Mouse (Mus musculus): Measurements from ENCODE around the gene Btbd2. TPM values are rescaled to one million over a fixed set of nuclear protein-coding genes. Genes with fewer than 3 reads are reported as not detected.
"Not testable (repeated sequence)": the region's sequence is repeated elsewhere in the genome, so short reads cannot be mapped to it uniquely, and the experiment has no call there.

Btbd2 gene
- polyA plus RNA-seq, 1 experiment from 2014 or later = 14.4 TPM

DNA sequence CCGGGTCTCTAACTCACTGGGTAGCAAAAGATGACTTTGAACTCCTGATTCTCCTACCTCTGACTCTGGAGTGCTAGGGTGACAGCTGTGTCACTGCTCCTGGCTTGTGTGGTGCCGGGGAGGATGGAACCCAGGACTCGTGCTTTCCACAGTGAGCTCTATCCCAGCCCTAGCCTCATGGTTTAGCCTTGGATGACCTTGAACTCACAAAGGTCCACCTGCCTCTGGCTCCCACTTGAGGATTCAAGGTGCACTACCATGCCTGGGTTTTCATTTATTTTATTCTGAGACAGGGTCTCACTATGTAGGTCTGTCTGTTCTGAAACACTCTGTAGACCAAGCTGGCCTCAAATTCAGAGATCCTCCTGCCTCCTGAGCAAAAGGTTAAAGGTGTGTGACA, 43.0 kb downstream of the Btbd2 start:
- H3K4me1 ChIP-seq (replicated peaks) = peaks cover 28% of the 10 kb centered on the region
- WGBS (ENCODE audit: insufficient replicate concordance) = 67% methylated on average over 3 of the region's 3 CpGs
- H3K27me3 ChIP-seq = no peaks in the 10 kb centered on the region
- H3K4me3 ChIP-seq (replicated peaks) = no peak overlapping the region
- H3K27ac ChIP-seq (replicated peaks) = no peak overlapping the region
- H3K4me2 ChIP-seq = no peak overlapping the region
- no peaks in the 10 kb centered on the region for H3K9me3 ChIP-seq (replicated peaks)
- no peak for ATAC-seq (ENCODE audit: insufficient read depth)
- no peak overlapping the region for H3K9ac ChIP-seq
- H3K36me3 ChIP-seq (replicated peaks) = peaks cover 66% of the 10 kb centered on the region

GRCm38 (mm10) chr10:80611905-80612304, 45.0 kb downstream of the Btbd2 start:
- ATAC-seq (ENCODE audit: insufficient read depth) = no peak
- Histone ChIP-seq H3K4me1 (replicated peaks) (peaks cover 39% of the 10 kb centered on the region), H3K9ac (no peak overlapping the region), H3K27me3 (no peaks in the 10 kb centered on the region), H3K27ac (replicated peaks) (no peak overlapping the region), H3K36me3 (replicated peaks) (peaks cover 85% of the 10 kb centered on the region), H3K9me3 (replicated peaks) (no peaks in the 10 kb centered on the region), H3K4me3 (replicated peaks) (no peak overlapping the region), H3K4me2 (no peak overlapping the region)
- WGBS (ENCODE audit: insufficient replicate concordance) = 82% methylated on average over 3 of the region's 3 CpGs

DNA sequence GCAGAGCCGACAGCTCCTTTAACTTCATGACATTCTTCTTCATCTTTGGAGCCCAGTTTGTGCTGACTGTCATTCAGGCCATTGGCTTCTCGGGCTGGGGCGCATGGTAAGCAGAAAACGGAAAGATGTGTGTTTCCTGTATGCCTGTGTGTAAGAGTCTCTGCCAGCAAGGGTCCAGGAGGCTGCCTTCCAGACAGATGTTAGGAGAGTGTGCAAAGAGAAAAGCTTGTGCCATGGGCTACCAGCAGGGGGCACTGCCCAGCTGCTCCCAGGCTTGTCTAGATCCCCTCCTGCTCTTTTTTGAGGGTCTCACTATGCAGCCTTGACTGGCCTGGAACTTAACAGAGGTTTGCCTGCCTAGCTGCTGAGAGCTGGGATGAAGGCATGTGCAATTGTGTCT, 45.8 kb downstream of the Btbd2 start:
- Histone ChIP-seq H3K4me3 (replicated peaks) (no peak overlapping the region), H3K4me1 (replicated peaks) (peaks cover 47% of the 10 kb centered on the region), H3K4me2 (no peak overlapping the region), H3K9me3 (replicated peaks) (no peaks in the 10 kb centered on the region), H3K9ac (no peak overlapping the region), H3K36me3 (replicated peaks) (peaks cover 94% of the 10 kb centered on the region), H3K27ac (replicated peaks) (peak overlapping the region; percentile 45; the same call in 1 of the 2 replicates), H3K27me3 (no peaks in the 10 kb centered on the region)
- WGBS (ENCODE audit: insufficient replicate concordance) = 40% methylated on average over 4 of the region's 4 CpGs
- ATAC-seq (ENCODE audit: insufficient read depth) = peak; percentile 35; the same call in 1 of the 2 replicates

DNA sequence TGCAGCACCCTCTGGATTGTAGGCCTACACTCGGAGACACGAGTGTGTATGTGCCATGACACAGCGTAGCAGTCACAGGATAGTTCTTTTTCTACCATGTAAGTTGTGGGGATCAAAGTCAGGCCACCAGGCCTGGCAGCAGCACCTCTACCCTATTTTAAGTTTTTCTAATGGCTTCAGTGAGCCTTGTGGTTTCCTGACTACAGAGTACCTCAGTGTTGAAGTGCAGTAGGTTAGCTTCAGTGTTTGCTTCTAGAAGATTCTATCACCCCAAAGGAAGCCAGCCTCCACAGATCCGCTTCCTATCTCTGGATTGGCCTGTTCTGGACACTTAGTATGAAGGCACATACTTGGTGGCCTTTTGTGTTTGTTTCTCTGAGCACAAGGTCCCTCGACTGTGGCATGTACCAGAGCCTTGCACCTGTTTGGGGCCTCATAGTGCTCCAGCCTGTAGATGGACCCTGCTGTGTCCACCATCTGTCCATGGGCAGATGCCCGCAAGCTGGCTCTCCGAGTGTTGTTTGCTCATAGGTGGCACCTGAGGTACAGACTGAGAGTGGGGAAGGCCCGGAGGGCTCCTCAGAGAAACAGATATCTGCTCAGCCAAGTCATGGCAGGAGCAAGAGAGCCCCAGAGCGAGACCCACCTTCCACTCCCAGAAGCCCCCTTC, 46.6 kb downstream of the Btbd2 start:
- peaks cover 89% of the 10 kb centered on the region for H3K36me3 ChIP-seq (replicated peaks)
- no peak overlapping the region for H3K4me3 ChIP-seq (replicated peaks)
- H3K27ac ChIP-seq (replicated peaks) = peak overlapping the region; percentile 45; the same call in 1 of the 2 replicates

DNA sequence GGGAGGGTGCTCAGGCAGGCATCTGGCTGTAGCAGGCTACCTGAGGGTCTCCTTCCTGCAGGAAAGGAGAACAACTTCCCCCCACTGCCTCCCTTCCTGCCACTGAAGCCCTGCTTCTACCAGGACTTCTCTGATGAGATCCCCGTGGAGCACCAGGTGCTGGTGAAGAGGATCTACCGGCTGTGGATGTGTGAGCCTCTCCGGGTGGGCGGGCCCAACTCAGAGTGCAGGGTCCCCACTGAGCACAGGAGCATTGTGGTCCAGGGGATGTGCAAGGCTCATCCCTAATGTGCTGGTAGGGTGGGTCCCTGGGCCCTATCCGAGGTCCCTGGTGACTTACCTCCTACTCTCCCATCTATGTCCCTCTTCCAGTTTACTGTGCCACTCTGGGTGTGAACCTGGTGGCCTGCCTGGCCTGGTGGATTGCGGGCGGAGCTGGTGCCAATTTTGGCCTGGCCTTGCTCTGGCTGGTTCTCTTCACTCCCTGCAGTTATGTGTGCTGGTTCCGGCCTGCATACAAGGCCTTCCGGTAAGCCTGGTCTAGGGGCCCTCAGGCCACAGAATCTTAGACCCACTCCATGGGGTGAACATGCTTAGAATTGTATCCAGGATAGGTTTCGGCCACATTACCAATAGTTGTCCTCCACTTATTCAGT, 47.5 kb downstream of the Btbd2 start:
- Histone ChIP-seq H3K36me3 (replicated peaks) (peaks cover 81% of the 10 kb centered on the region), H3K9me3 (replicated peaks) (no peaks in the 10 kb centered on the region), H3K27ac (replicated peaks) (no peak overlapping the region; the same call in 1 of the 2 replicates), H3K4me2 (no peak overlapping the region), H3K27me3 (no peaks in the 10 kb centered on the region), H3K9ac (no peak overlapping the region), H3K4me3 (replicated peaks) (no peak overlapping the region), H3K4me1 (replicated peaks) (peaks cover 59% of the 10 kb centered on the region)
- ATAC-seq (ENCODE audit: insufficient read depth) = no peak
- 81% methylated on average over 10 of the region's 10 CpGs for WGBS (ENCODE audit: insufficient replicate concordance)

More for the DNA sequence above, 46.6 kb downstream of the Btbd2 start:
- no peak for ATAC-seq (ENCODE audit: insufficient read depth)
- Histone ChIP-seq H3K4me2 (no peak overlapping the region), H3K9ac (no peak overlapping the region), H3K27me3 (no peaks in the 10 kb centered on the region), H3K9me3 (replicated peaks) (no peaks in the 10 kb centered on the region), H3K4me1 (replicated peaks) (peaks cover 50% of the 10 kb centered on the region)
- 76% methylated on average over 9 of the region's 9 CpGs for WGBS (ENCODE audit: insufficient replicate concordance)

DNA sequence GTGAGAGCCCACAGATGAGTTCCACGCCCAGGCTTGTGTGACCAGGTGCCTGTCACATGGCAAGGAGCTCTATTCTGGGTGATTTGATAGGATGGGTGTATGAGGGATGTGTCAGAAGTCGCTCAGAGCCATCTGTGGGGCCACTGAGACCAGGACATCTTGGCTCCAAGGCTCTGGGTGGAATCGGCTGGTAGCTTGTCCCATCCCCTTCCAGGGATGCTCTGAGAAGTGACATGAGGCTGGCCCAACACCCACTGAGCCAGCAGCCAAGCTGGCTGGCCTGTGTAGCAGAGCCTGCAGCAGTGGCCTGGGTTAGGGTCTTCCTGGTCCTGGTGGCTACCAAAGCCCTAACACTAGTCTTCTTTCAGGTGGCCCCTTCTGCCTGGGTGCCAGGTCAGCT, 48.4 kb downstream of the Btbd2 start:
- Histone ChIP-seq H3K9ac (no peak overlapping the region), H3K4me1 (replicated peaks) (peaks cover 68% of the 10 kb centered on the region), H3K27me3 (no peaks in the 10 kb centered on the region), H3K9me3 (replicated peaks) (no peaks in the 10 kb centered on the region), H3K36me3 (replicated peaks) (peaks cover 72% of the 10 kb centered on the region), H3K4me3 (replicated peaks) (no peak overlapping the region), H3K27ac (replicated peaks) (no peak overlapping the region), H3K4me2 (no peak overlapping the region)
- no peak for ATAC-seq (ENCODE audit: insufficient read depth)
- WGBS (ENCODE audit: insufficient replicate concordance) = 70% methylated on average over 3 of the region's 3 CpGs

DNA sequence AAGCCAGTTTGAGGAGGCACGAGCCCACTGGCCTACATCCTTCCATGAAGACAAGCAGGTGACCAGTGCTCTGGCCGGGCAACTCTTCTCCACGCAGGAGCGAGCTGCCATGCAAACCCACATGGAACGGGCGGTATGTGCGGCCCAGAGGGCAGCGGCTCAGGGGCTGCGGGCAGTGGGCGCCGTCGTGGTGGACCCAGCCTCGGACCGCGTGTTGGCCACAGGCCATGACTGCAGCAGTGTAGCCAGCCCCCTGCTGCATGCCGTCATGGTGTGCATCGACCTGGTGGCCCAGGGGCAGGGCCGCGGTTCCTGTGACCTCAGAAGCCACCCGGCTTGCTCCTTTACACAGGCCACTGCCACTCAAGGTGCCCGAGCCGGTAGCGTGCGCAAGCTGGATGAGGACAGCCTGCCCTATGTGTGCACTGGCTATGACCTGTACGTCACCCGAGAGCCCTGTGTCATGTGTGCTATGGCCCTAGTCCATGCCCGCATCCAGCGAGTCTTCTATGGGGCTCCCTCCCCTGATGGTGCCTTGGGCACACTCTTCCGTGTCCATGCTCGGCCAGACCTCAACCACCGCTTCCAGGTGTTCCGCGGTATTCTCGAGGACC, 50.0 kb downstream of the Btbd2 start:
- H3K36me3 ChIP-seq (replicated peaks) = peaks cover 57% of the 10 kb centered on the region
- 91% methylated on average over 34 of the region's 34 CpGs for WGBS (ENCODE audit: insufficient replicate concordance)
- H3K27ac ChIP-seq (replicated peaks) = no peak overlapping the region
- no peak for ATAC-seq (ENCODE audit: insufficient read depth)
- no peak overlapping the region for H3K4me3 ChIP-seq (replicated peaks)
- H3K27me3 ChIP-seq = no peaks in the 10 kb centered on the region
- no peak overlapping the region for H3K9ac ChIP-seq
- no peak overlapping the region for H3K4me2 ChIP-seq
- no peaks in the 10 kb centered on the region for H3K9me3 ChIP-seq (replicated peaks)
- peaks cover 79% of the 10 kb centered on the region for H3K4me1 ChIP-seq (replicated peaks)

GRCm38 (mm10) chr10:80606306-80606705, 50.6 kb downstream of the Btbd2 start:
- Histone ChIP-seq H3K36me3 (replicated peaks) (peaks cover 55% of the 10 kb centered on the region), H3K27me3 (no peaks in the 10 kb centered on the region), H3K4me1 (replicated peaks) (peaks cover 82% of the 10 kb centered on the region), H3K4me2 (no peak overlapping the region), H3K4me3 (replicated peaks) (no peak overlapping the region), H3K9me3 (replicated peaks) (no peaks in the 10 kb centered on the region), H3K27ac (replicated peaks) (no peak overlapping the region), H3K9ac (no peak overlapping the region)
- ATAC-seq (ENCODE audit: insufficient read depth) = no peak
- 81% methylated on average over 23 of the region's 23 CpGs for WGBS (ENCODE audit: insufficient replicate concordance)

DNA sequence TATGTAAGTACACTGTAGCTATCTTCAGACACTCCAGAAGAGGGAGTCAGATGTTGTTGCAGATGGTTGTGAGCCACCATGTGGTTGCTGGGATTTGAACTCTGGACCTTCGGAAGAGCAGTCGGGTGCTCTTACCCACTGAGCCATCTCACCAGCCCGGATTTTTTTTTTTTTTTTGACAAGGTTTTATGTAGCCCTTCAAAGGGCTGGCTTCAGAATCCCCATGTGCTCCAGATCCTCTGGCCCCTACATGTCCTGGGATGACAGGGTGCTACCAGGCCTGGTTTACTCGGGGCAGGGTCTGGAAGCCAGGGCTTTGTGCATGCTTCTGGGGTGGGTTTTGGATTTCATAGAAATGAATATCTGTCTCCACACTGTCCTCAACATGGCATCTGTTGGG, 51.1 kb downstream of the Btbd2 start, which contains the start of gene Gm49322:
Gm49322 (plus strand) TSS at position 301 of the 400 bp plus-strand sequence.
- H3K9me3 ChIP-seq (replicated peaks); H3K27me3 ChIP-seq; ATAC-seq (ENCODE audit: insufficient read depth): not testable (repeated sequence)
- WGBS (ENCODE audit: insufficient replicate concordance) = 65% methylated on average over 4 of the region's 4 CpGs
- peak within 1 kb of the TSS; percentile 94 for H3K27ac ChIP-seq (replicated peaks)
- H3K4me1 ChIP-seq (replicated peaks) = peaks cover 82% of the 10 kb centered on the region
- peak within 1 kb of the TSS; percentile 85 for H3K4me2 ChIP-seq
- peak within 1 kb of the TSS; percentile 18 for H3K9ac ChIP-seq
- H3K36me3 ChIP-seq (replicated peaks) = peaks cover 49% of the 10 kb centered on the region
- H3K4me3 ChIP-seq (replicated peaks) = peak within 1 kb of the TSS; percentile 73; the same call in 1 of the 2 replicates

- Histone ChIP-seq H3K4me3 (replicated peaks) (peak overlapping the region; percentile 73; the same call in 1 of the 2 replicates), H3K9me3 (replicated peaks) (no peaks in the 10 kb centered on the region), H3K27ac (replicated peaks) (peak overlapping the region; percentile 94), H3K36me3 (replicated peaks) (peaks cover 43% of the 10 kb centered on the region), H3K4me2 (peak overlapping the region; percentile 85), H3K9ac (peak overlapping the region; percentile 18), H3K4me1 (replicated peaks) (peaks cover 76% of the 10 kb centered on the region), H3K27me3 (no peaks in the 10 kb centered on the region)
- 73% methylated on average over 2 of the region's 2 CpGs for WGBS (ENCODE audit: insufficient replicate concordance)
- ATAC-seq (ENCODE audit: insufficient read depth) = no peak
Measured at GRCm38 (mm10) chr10:80604988-80605387, 51.9 kb downstream of the Btbd2 start.

DNA sequence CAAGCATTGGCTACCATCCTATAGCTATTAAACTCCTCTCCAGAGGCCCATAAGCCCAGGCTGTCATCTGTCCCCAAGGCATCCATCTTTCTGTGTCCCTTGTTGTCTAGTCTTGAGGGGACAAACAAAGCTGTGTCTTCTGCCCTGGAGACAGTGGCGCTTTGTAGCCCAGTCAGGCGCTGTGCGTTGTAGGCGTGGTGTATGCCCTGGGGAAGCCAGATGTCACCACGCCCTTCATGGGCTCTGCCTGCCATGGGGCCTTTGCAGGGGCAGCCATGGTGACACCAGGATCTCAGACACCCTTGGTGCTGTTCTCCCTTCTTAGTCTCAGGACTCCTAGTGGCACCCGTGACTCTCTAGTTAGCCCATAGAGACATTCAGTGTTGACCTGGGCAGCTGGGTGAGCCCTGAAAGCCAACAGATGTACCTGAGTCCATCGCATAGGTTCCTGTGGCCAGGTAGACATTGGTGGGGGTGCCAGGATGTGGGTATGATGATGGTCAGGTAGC, 52.8 kb downstream of the Btbd2 start:
- Histone ChIP-seq H3K9ac (peak overlapping the region; percentile 68), H3K27ac (replicated peaks) (peak overlapping the region; percentile 94), H3K4me2 (peak overlapping the region; percentile 85), H3K4me3 (replicated peaks) (peak overlapping the region; percentile 73), H3K9me3 (replicated peaks) (no peaks in the 10 kb centered on the region), H3K36me3 (replicated peaks) (peaks cover 34% of the 10 kb centered on the region), H3K4me1 (replicated peaks) (peaks cover 79% of the 10 kb centered on the region), H3K27me3 (no peaks in the 10 kb centered on the region)
- 26% methylated on average over 7 of the region's 7 CpGs for WGBS (ENCODE audit: insufficient replicate concordance)
- ATAC-seq (ENCODE audit: insufficient read depth) = peak; percentile 73

Data from liver, embryonic 15.5 days (tissue).